In genomic region chr7:19747420-19748218, GRCm38 (mm10) we compare ENCODE assay signal across 8 mouse cellular contexts. TPM values are rescaled to one million over a fixed set of nuclear protein-coding genes. Genes with fewer than 3 reads are reported as not detected.
DNase-seq lines count a peak whose midpoint lies in the region; ATAC-seq and TF ChIP-seq lines count a peak whose summit lies in the region.

No protein-coding gene starts in this region.

- peak overlapping the region; percentile 74 for H3K4me2 ChIP-seq in embryonic facial prominence, embryonic 15.5 days (replicated peaks)
- H3K4me2 ChIP-seq in lung, embryonic 16.5 days (ENCODE audit: low read depth, low read length): peak overlapping the region; percentile 63

- TF ChIP-seq CTCF in heart, adult 2 months (IDR thresholded peaks at IDR 0.05): no peak
- TF ChIP-seq CTCF in layer of hippocampus, adult 2 months (conservative IDR thresholded peaks at IDR 0.05): no peak

- WGBS in heart, adult 2 months: 18% methylated on average over 25 of the region's 25 CpGs
- 6% methylated on average over 25 of the region's 25 CpGs for WGBS in embryonic facial prominence, embryonic 15.5 days
- WGBS in lung, embryonic 16.5 days: 5% methylated on average over 25 of the region's 25 CpGs

- DNase-seq in heart, adult 2 months: peak in 1 of 2 experiments; percentile 35
- no peak for DNase-seq in heart, postnatal 25 days (ENCODE audit: low spot score)
- peak; percentile 69 for DNase-seq in kidney, adult 9 months
- DNase-seq in testis, postnatal 10 days (ENCODE audit: low spot score): peak; percentile 64
- no peak for DNase-seq in T-cell, adult 2 months (ENCODE audit: low spot score)
- no peak for DNase-seq in layer of hippocampus, adult 2 months (ENCODE audit: low spot score in 2 of 2)

- H3K36me3 ChIP-seq in heart, adult 2 months (ENCODE audit: control insufficient read depth, insufficient read depth, low read length): peaks cover 3% of the 10 kb centered on the region; the same call in 1 of the 2 replicates
- peaks cover 4% of the 10 kb centered on the region; the same call in 1 of the 2 replicates for H3K36me3 ChIP-seq in embryonic facial prominence, embryonic 15.5 days
- H3K36me3 ChIP-seq in lung, embryonic 16.5 days (ENCODE audit: control insufficient read depth, insufficient read depth, low read length): 0 out of 2 replicates have a peak, but pooled peaks cover 3% of the 10 kb centered on the region

- no peaks in the 10 kb centered on the region for H3K9me3 ChIP-seq in embryonic facial prominence, embryonic 15.5 days (replicated peaks)
- no peaks in the 10 kb centered on the region for H3K9me3 ChIP-seq in lung, embryonic 16.5 days (ENCODE audit: control insufficient read depth, low read length)

- intact Hi-C loops in heart, adult 2 months (cut with DNase I): no loop called here
- intact Hi-C loops in heart, postnatal 25 days (cut with DNase I): loop anchor here (2.0 kb wide), 1 partner anchor 25 kb away; no protein-coding TSS in a partner anchor

- peak overlapping the region; percentile 13; the same call in 1 of the 2 replicates for H3K9ac ChIP-seq in heart, adult 2 months (ENCODE audit: low read depth, low read length)
- no peak overlapping the region for H3K9ac ChIP-seq in embryonic facial prominence, embryonic 15.5 days
- H3K9ac ChIP-seq in lung, embryonic 16.5 days (ENCODE audit: low read length): peak overlapping the region; percentile 93

- no peak for TF ChIP-seq POLR2A in heart, adult 2 months (IDR thresholded peaks at IDR 0.05; ENCODE audit: insufficient read depth, low read depth, low read length)

- H3K79me2 ChIP-seq in heart, adult 2 months (replicated peaks; ENCODE audit: control insufficient read depth, insufficient read depth, low read length): no peaks in the 10 kb centered on the region; the same call in 1 of the 2 replicates

- H3K4me3 ChIP-seq in heart, adult 2 months: peak overlapping the region; percentile 78
- H3K4me3 ChIP-seq in embryonic facial prominence, embryonic 15.5 days (replicated peaks): peak overlapping the region; percentile 87
- peak overlapping the region; percentile 79 for H3K4me3 ChIP-seq in lung, embryonic 16.5 days (ENCODE audit: low read length)
- no peak overlapping the region; the same call in 1 of the 2 replicates for H3K4me3 ChIP-seq in layer of hippocampus, adult 2 months

- no peak for TF ChIP-seq EP300 in heart, adult 2 months (IDR thresholded peaks at IDR 0.05; ENCODE audit: insufficient read depth, low read depth, low read length)

- peak overlapping the region; percentile 73 for H3K27ac ChIP-seq in heart, adult 2 months
- peak overlapping the region; percentile 40 for H3K27ac ChIP-seq in embryonic facial prominence, embryonic 15.5 days (replicated peaks)
- peak overlapping the region; percentile 86 for H3K27ac ChIP-seq in lung, embryonic 16.5 days (ENCODE audit: low read length)
- no peak overlapping the region for H3K27ac ChIP-seq in layer of hippocampus, adult 2 months

- peaks cover 18% of the 10 kb centered on the region for H3K4me1 ChIP-seq in heart, adult 2 months (ENCODE audit: control insufficient read depth, insufficient read depth, low read length)
- H3K4me1 ChIP-seq in embryonic facial prominence, embryonic 15.5 days: peaks cover 46% of the 10 kb centered on the region
- H3K4me1 ChIP-seq in lung, embryonic 16.5 days (replicated peaks; ENCODE audit: control insufficient read depth, insufficient read depth, low read length): peaks cover 39% of the 10 kb centered on the region

- H3K27me3 ChIP-seq in heart, adult 2 months (ENCODE audit: control insufficient read depth, insufficient read depth, low read length): no peaks in the 10 kb centered on the region
- no peaks in the 10 kb centered on the region for H3K27me3 ChIP-seq in embryonic facial prominence, embryonic 15.5 days
- H3K27me3 ChIP-seq in lung, embryonic 16.5 days (ENCODE audit: control insufficient read depth, insufficient read depth, low read depth, low read length): no peaks in the 10 kb centered on the region

- no peak for ATAC-seq in embryonic facial prominence, embryonic 15.5 days (ENCODE audit: insufficient number of reproducible peaks, low FRiP score, low TSS enrichment, low read depth)
- peak; percentile 3; the same call in 1 of the 2 replicates for ATAC-seq in lung, embryonic 16.5 days (ENCODE audit: low read depth)

RNA-seq across cellular contexts. Expression of gene Nectin2, which starts 2.7 kb away (rescaled TPM):
- total RNA-seq in heart, adult 2 months (2021): 10 to 100 TPM; 30.2 to 41.4 TPM
- 29.4 and 30.7 TPM in 2 replicates for polyA plus RNA-seq in heart, adult 2 months (2012; rRNA removed)
- total RNA-seq in heart, postnatal 25 days (2021): 10 to 100 TPM; 31.1 to 31.9 TPM
- polyA plus RNA-seq in embryonic facial prominence, embryonic 15.5 days (2015; fragmentation: Nextera tagmentation; extraction: Ambion mirVana): 79.6 and 86.6 TPM in 2 replicates
- 128 and 131 TPM in 2 replicates for polyA plus RNA-seq in lung, embryonic 16.5 days (2015; fragmentation: Nextera tagmentation; extraction: Ambion mirVana)
- 1 to 10 TPM; 4.5 to 5.9 TPM for total RNA-seq in layer of hippocampus, adult 2 months (2021)

RNA-seq across cellular contexts. Expression of gene Bcam, which starts 23.2 kb away (rescaled TPM):
- total RNA-seq in heart, adult 2 months (2021): 100 to 1,000 TPM; 190 to 214 TPM
- 240 and 262 TPM in 2 replicates for polyA plus RNA-seq in heart, adult 2 months (2012; rRNA removed)
- 100 to 1,000 TPM; 220 to 229 TPM for total RNA-seq in heart, postnatal 25 days (2021)
- polyA plus RNA-seq in embryonic facial prominence, embryonic 15.5 days (2015; fragmentation: Nextera tagmentation; extraction: Ambion mirVana): 158 and 163 TPM in 2 replicates
- 347 and 379 TPM in 2 replicates for polyA plus RNA-seq in lung, embryonic 16.5 days (2015; fragmentation: Nextera tagmentation; extraction: Ambion mirVana)
- 10 to 100 TPM in 1 of 2 experiments, 1 to 10 TPM in 1; 9.2 to 14.8 TPM for total RNA-seq in layer of hippocampus, adult 2 months (2021)

RNA-seq across cellular contexts. Expression of gene Tomm40, which starts 32.4 kb away (rescaled TPM):
- total RNA-seq in heart, adult 2 months (2021): 10 to 100 TPM; 92.7 to 98.2 TPM
- polyA plus RNA-seq in heart, adult 2 months (2012; rRNA removed): 81.9 and 91.2 TPM in 2 replicates
- 100 to 1,000 TPM; 112 to 113 TPM for total RNA-seq in heart, postnatal 25 days (2021)
- polyA plus RNA-seq in embryonic facial prominence, embryonic 15.5 days (2015; fragmentation: Nextera tagmentation; extraction: Ambion mirVana): 146 and 148 TPM in 2 replicates
- 82.0 and 87.4 TPM in 2 replicates for polyA plus RNA-seq in lung, embryonic 16.5 days (2015; fragmentation: Nextera tagmentation; extraction: Ambion mirVana)
- total RNA-seq in layer of hippocampus, adult 2 months (2021): 100 to 1,000 TPM; 110 TPM

RNA-seq across cellular contexts. Expression of gene Apoe, which starts 48.6 kb away (rescaled TPM):
- 100 to 1,000 TPM; 278 to 293 TPM for total RNA-seq in heart, adult 2 months (2021)
- 456 and 519 TPM in 2 replicates for polyA plus RNA-seq in heart, adult 2 months (2012; rRNA removed)
- 100 to 1,000 TPM; 309 to 319 TPM for total RNA-seq in heart, postnatal 25 days (2021)
- polyA plus RNA-seq in embryonic facial prominence, embryonic 15.5 days (2015; fragmentation: Nextera tagmentation; extraction: Ambion mirVana): 442 and 474 TPM in 2 replicates
- 470 and 554 TPM in 2 replicates for polyA plus RNA-seq in lung, embryonic 16.5 days (2015; fragmentation: Nextera tagmentation; extraction: Ambion mirVana)
- total RNA-seq in layer of hippocampus, adult 2 months (2021): 1,000 to 10,000 TPM; 2,242 to 2,264 TPM

RNA-seq across cellular contexts. Expression of gene Cblc, which starts 49.0 kb away (rescaled TPM):
- under 1 TPM; 0.63 to 0.77 TPM for total RNA-seq in heart, adult 2 months (2021)
- polyA plus RNA-seq in heart, adult 2 months (2012; rRNA removed): 0.41 and 1.2 TPM in 2 replicates
- total RNA-seq in heart, postnatal 25 days (2021): under 1 TPM in 1 of 2 experiments, not detected in 1; 0.73 TPM
- polyA plus RNA-seq in embryonic facial prominence, embryonic 15.5 days (2015; fragmentation: Nextera tagmentation; extraction: Ambion mirVana): 13.2 and 17.2 TPM in 2 replicates
- polyA plus RNA-seq in lung, embryonic 16.5 days (2015; fragmentation: Nextera tagmentation; extraction: Ambion mirVana): 17.8 and 18.8 TPM in 2 replicates
- total RNA-seq in layer of hippocampus, adult 2 months (2021): not detected

Comparison
In these comparisons a context has a peak if more than half of its experiments do, and no peak if none do; other contexts are left out.
1. DNase-seq: peak in kidney, adult 9 months (single experiment) and testis, postnatal 10 days (single experiment); none in heart, postnatal 25 days (single experiment), T-cell, adult 2 months (single experiment) and layer of hippocampus, adult 2 months (0 of 2).
2. RNA of gene Nectin2, which starts 2.7 kb away (total RNA-seq): 30.2 to 41.4 TPM in heart, adult 2 months and 31.1 to 31.9 TPM in heart, postnatal 25 days; 4.5 to 5.9 TPM in layer of hippocampus, adult 2 months; every median in the first group is over 4 times any median in the second.
3. RNA of gene Bcam, which starts 23.2 kb away (total RNA-seq): 220 to 229 TPM in heart, postnatal 25 days and 190 to 214 TPM in heart, adult 2 months; 9.2 to 14.8 TPM in layer of hippocampus, adult 2 months; every median in the first group is over 10 times any median in the second.